Mouse (Mus musculus) retina, adult 2 months (tissue): ENCODE measurements around the gene Slc38a9.

Experiments
- DNase-seq: peaks from one replicate; pipeline ENCODE4 v3.0.0-alpha.2; 2012; ENCODE audit warnings: low read depth, low spot score

Slc38a9 gene

GRCm38 (mm10) chr13:112770528-112771328 is 110.2 kb downstream of the Slc38a9 start:
- DNase-seq = no peak

- DNase-seq = no peak
Measured at GRCm38 (mm10) chr13:112771447-112772208, 111.1 kb downstream of the Slc38a9 start.

GRCm38 (mm10) chr13:112772252-112772651 is 111.7 kb downstream of the Slc38a9 start:
- no peak for DNase-seq

GRCm38 (mm10) chr13:112772861-112773260 is 112.3 kb downstream of the Slc38a9 start:
- no peak for DNase-seq

GRCm38 (mm10) chr13:112773991-112774675 is 113.6 kb downstream of the Slc38a9 start:
- no peak for DNase-seq

- no peak for DNase-seq
Measured at GRCm38 (mm10) chr13:112775856-112776255, 115.3 kb downstream of the Slc38a9 start.

- DNase-seq = no peak
Measured at GRCm38 (mm10) chr13:112778407-112778806, 117.9 kb downstream of the Slc38a9 start.

- no peak for DNase-seq
Measured at GRCm38 (mm10) chr13:112785305-112785704, 124.8 kb downstream of the Slc38a9 start.

GRCm38 (mm10) chr13:112786142-112786541 is 125.6 kb downstream of the Slc38a9 start:
- no peak for DNase-seq

- no peak for DNase-seq
Measured at GRCm38 (mm10) chr13:112786942-112787533, 126.5 kb downstream of the Slc38a9 start.
